Mouse (Mus musculus) brain, embryonic 18.5 days (tissue): ENCODE results near the gene Rab3gap2.
A peak's percentile ranks its signal among the peaks of the same experiment; 100 is the strongest.

Source experiments
- DNase-seq: peaks from one replicate; pipeline ENCODE4 v3.0.0-alpha.2; 2012; ENCODE audit warnings: low read depth, low spot score

Rab3gap2 gene

DNA sequence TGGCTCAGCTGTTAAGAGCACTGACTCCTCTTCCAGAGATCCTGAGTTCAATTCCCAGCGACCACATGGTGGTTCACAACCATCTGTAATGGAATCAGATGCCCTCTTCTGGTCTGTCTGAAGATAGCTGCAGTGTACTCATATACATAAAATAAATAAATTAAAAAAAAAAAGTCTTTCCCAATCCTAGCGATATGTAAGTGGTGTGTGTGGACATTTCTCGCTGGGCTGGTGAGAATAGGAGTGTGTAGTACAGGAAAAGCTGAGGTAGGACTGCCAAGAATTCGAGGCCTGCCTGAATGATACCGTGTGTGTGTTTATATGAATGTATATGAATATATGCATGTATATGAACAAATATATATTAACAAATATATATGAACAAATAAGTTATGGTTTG lies 127.4 kb downstream of the Rab3gap2 start:
- no peak for DNase-seq

- peak; percentile 82 for DNase-seq
These were observed 128.1 kb downstream of the Rab3gap2 start, which contains the start of gene Bpnt1 for GRCm38 (mm10) chr1:185331983-185332430. TSS of gene Bpnt1 (plus strand) at chr1:185332149.

GRCm38 (mm10) chr1:185333651-185334050 lies 129.7 kb downstream of the Rab3gap2 start:
- DNase-seq, result no peak

DNA sequence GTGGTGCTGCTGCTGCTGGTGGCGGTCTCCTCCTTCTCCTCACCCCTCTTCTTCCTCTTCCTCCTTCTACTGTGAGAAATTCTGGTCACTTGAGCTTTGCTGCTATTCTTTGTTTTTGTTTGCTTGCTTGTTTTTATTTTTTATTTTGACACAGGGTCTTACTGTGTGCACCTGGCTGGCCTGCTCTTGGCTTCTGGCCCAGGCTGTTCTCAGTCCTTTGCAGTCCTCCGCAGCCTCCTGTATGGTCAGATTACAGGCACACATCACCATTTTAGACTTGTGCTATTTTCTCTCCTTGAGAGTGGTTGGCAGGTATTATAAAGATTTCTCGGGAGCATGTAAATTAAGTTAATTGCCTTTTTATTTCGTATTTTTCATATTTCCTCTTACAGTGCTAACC lies 130.2 kb downstream of the Rab3gap2 start:
- no peak for DNase-seq

- no peak for DNase-seq
These were observed 131.4 kb downstream of the Rab3gap2 start for GRCm38 (mm10) chr1:185335231-185335765.
